13 mouse cellular contexts compared by ENCODE assay signal in genomic region chr17:30470286-30470685, GRCm38 (mm10).
DNase-seq lines count a peak whose midpoint lies in the region; ATAC-seq and TF ChIP-seq lines count a peak whose summit lies in the region.
"Had no signal": no experiment of that assay in that cellular context is flagged by ENCODE, and none has a peak within 500 bp of the region (broad histone marks: within the 10 kb centered on the region; RNA-seq: fewer than 3 reads in every experiment).

No protein-coding gene starts in this region.

- no peak overlapping the region for H3K4me2 ChIP-seq in hindbrain, embryonic 14.5 days (replicated peaks)
- no peak overlapping the region for H3K4me2 ChIP-seq in hindbrain, postnatal 0 days (ENCODE audit: low read depth, low read length)
- no peak overlapping the region for H3K4me2 ChIP-seq in lung, embryonic 14.5 days
- H3K4me2 ChIP-seq: limb, embryonic 12.5 days had no signal

- no peak for ATAC-seq in hindbrain, embryonic 14.5 days (ENCODE audit: low FRiP score)
- ATAC-seq in hindbrain, postnatal 0 days: no peak
- no peak for ATAC-seq in lung, embryonic 14.5 days (ENCODE audit: insufficient read depth)
- ATAC-seq: forebrain, postnatal 0 days had no signal

- WGBS in hindbrain, embryonic 14.5 days: 32% methylated on average over 8 of the region's 8 CpGs
- 37% methylated on average over 8 of the region's 8 CpGs for WGBS in hindbrain, postnatal 0 days
- WGBS in lung, embryonic 14.5 days: 36% methylated on average over 8 of the region's 8 CpGs

- H3K27me3 ChIP-seq in hindbrain, embryonic 14.5 days (ENCODE audit: control insufficient read depth, insufficient read depth, low read length): no peaks in the 10 kb centered on the region
- no peaks in the 10 kb centered on the region for H3K27me3 ChIP-seq in hindbrain, postnatal 0 days (ENCODE audit: insufficient read depth, low read length)
- no peaks in the 10 kb centered on the region for H3K27me3 ChIP-seq in lung, embryonic 14.5 days (ENCODE audit: insufficient read depth, low read length)
- H3K27me3 ChIP-seq: limb, embryonic 12.5 days had no signal

- DNase-seq in hindbrain, embryonic 14.5 days (ENCODE audit: low spot score): no peak
- no peak for DNase-seq in hindbrain, postnatal 0 days (ENCODE audit: low spot score)
- no peak for DNase-seq in lung, embryonic 14.5 days
- no peak for DNase-seq in lung, postnatal 14 days
- peak; percentile 36 for DNase-seq in MN1 (ENCODE audit: low spot score)
- DNase-seq in brain, embryonic 14.5 days (ENCODE audit: low read depth): peak; percentile 50
- DNase-seq in spleen, postnatal 14 days (ENCODE audit: low spot score in 2 of 2): no peak
- DNase-seq: forebrain, postnatal 0 days; heart, adult 2 months; right cerebral cortex, postnatal 25 days had no signal

- no peak for TF ChIP-seq CTCF in hindbrain, postnatal 0 days (IDR thresholded peaks at IDR 0.05; ENCODE audit: low read depth)
- no peak for TF ChIP-seq CTCF in lung, embryonic 14.5 days (IDR thresholded peaks at IDR 0.05; ENCODE audit: low read depth)
- TF ChIP-seq CTCF in brain, embryonic 14.5 days (IDR thresholded peaks at IDR 0.05; ENCODE audit: borderline replicate concordance, extremely low read depth, insufficient read depth, insufficient read length): no peak

- H3K27ac ChIP-seq in hindbrain, embryonic 14.5 days: peak overlapping the region; percentile 4; the same call in 1 of the 2 replicates
- no peak overlapping the region for H3K27ac ChIP-seq in hindbrain, postnatal 0 days
- H3K27ac ChIP-seq in lung, embryonic 14.5 days (ENCODE audit: low read depth): peak overlapping the region; percentile 25; the same call in 1 of the 2 replicates
- H3K27ac ChIP-seq: heart, adult 2 months; limb, embryonic 12.5 days; liver, embryonic 14.5 days had no signal

- H3K9me3 ChIP-seq in hindbrain, embryonic 14.5 days (ENCODE audit: control insufficient read depth, low read length): no peaks in the 10 kb centered on the region
- no peaks in the 10 kb centered on the region for H3K9me3 ChIP-seq in hindbrain, postnatal 0 days (ENCODE audit: low read length)
- H3K9me3 ChIP-seq in lung, embryonic 14.5 days (ENCODE audit: low read depth, low read length): no peaks in the 10 kb centered on the region
- H3K9me3 ChIP-seq: limb, embryonic 12.5 days had no signal

- H3K36me3 ChIP-seq in hindbrain, embryonic 14.5 days (replicated peaks; ENCODE audit: control insufficient read depth, insufficient read depth): no peaks in the 10 kb centered on the region
- H3K36me3 ChIP-seq in hindbrain, postnatal 0 days (ENCODE audit: insufficient read depth, low read length): no peaks in the 10 kb centered on the region
- H3K36me3 ChIP-seq in lung, embryonic 14.5 days (ENCODE audit: insufficient read depth): no peaks in the 10 kb centered on the region
- H3K36me3 ChIP-seq: limb, embryonic 12.5 days had no signal

- TF ChIP-seq POLR2A in brain, embryonic 14.5 days (IDR thresholded peaks at IDR 0.05; ENCODE audit: borderline replicate concordance, extremely low read depth, insufficient read depth, insufficient read length, poor library complexity, severe bottlenecking): no peak

- peaks cover 30% of the 10 kb centered on the region for H3K4me1 ChIP-seq in hindbrain, embryonic 14.5 days (replicated peaks; ENCODE audit: control insufficient read depth, insufficient read depth, low read length)
- peaks cover 19% of the 10 kb centered on the region for H3K4me1 ChIP-seq in hindbrain, postnatal 0 days (ENCODE audit: insufficient read depth, low read length)
- H3K4me1 ChIP-seq in lung, embryonic 14.5 days (ENCODE audit: insufficient read depth): peaks cover 29% of the 10 kb centered on the region

- no peak overlapping the region for H3K4me3 ChIP-seq in hindbrain, embryonic 14.5 days (replicated peaks; ENCODE audit: low read length)
- H3K4me3 ChIP-seq in hindbrain, postnatal 0 days (ENCODE audit: low read length): no peak overlapping the region
- H3K4me3 ChIP-seq in lung, embryonic 14.5 days (ENCODE audit: low read depth, low read length): no peak overlapping the region
- H3K4me3 ChIP-seq: heart, adult 2 months; limb, embryonic 12.5 days; myocyte had no signal

- H3K9ac ChIP-seq in hindbrain, embryonic 14.5 days: no peak overlapping the region
- no peak overlapping the region for H3K9ac ChIP-seq in hindbrain, postnatal 0 days (replicated peaks; ENCODE audit: low read length)
- H3K9ac ChIP-seq in lung, embryonic 14.5 days: no peak overlapping the region
- H3K9ac ChIP-seq: forebrain, postnatal 0 days; liver, embryonic 14.5 days had no signal

Comparison
In these comparisons a context has a peak if more than half of its experiments do, and no peak if none do; other contexts are left out.
1. DNase-seq: peak in MN1 (single experiment) and brain, embryonic 14.5 days (single experiment); none in hindbrain, embryonic 14.5 days (single experiment), hindbrain, postnatal 0 days (single experiment), lung, embryonic 14.5 days (single experiment), lung, postnatal 14 days (single experiment) and spleen, postnatal 14 days (0 of 2).